Mouse (Mus musculus) heart, adult 9 months (tissue): Measurements from ENCODE around the gene Fndc11.
"Not testable (repeated sequence)": the region's sequence is repeated elsewhere in the genome, so short reads cannot be mapped to it uniquely, and the experiment has no call there.

Experiments
- DNase-seq, 2 experiments: peaks; one replicate each; pipeline ENCODE4 v3.0.0; 2022; ENCODE audit warnings: low spot score in 2 of 2

Fndc11 gene

DNA sequence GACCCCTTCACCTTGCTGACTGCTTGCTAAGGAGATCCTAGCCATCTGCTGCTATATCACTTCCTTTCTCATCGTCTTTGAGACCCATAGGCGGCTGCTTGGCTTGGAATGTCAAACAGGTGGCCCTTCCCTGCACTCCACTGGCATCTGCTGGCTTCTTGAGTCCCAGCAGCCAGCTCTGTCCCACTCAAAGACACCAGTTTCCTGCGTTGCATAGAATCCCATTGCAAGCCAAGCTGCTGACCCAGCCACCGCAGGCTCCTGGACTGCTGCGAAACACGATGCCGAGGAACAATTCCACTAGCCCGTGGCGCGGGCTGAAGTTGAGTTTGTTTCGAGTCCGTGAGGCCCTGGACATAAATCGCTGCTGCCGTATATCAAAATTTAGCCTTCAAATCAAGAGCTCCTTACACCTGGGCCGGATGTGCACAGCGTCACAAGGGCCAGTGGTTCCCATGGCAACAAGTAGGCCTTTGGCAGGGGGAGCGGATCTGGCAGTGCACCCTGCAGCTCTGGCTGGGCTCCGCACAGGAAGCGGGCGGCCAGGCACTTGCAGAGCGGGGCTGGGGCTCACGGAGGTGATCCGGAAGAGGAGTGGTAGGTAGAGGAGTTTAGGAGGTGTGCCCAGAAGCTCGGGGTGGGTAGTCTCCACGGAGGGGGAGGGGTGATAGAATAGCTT lies at the start of gene Fndc11:
TSS of gene Fndc11 (plus strand) at position 476 of the 679 bp plus-strand sequence.
- DNase-seq = peak; percentile 77 to 81

DNA sequence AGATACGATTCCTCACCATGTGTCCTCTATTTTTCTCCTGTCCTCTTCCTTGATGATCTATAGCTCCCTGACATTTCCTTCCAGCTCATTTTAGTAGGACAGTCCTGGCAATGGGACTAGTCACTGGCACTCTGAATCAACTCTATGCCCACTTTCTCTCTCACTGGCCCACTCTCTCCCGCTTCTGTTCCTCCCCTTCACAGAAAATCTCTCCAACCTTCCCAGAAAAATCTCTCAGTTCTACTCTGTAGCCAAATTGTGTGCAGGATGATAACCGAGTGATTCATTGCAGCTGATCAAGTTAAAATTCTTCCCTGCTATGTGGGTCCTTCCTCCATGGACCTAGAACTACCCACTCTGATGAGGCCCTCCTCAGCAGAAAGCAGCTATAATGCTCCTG lies 45.2 kb upstream of the Fndc11 start:
- no peak for DNase-seq

DNA sequence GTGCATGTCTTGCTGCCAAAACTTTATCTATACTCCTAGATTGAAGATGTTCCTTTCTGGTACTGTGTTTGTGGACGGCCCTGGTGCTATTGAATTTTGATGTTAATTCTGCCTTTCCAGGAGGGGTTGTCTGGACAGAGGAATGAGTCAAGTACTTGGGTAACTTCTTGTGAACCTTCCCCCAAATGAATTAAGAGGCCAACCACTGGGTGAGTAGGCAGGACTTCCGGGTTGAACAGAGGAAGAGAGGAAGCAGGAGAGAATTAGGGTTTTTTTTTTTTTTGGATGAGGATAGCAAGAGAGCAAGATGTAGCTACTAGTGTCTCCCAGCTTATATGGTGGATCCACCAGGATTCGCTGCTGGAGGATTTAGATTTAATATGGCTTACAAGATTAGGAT lies 41.8 kb upstream of the Fndc11 start:
- DNase-seq = no peak

DNA sequence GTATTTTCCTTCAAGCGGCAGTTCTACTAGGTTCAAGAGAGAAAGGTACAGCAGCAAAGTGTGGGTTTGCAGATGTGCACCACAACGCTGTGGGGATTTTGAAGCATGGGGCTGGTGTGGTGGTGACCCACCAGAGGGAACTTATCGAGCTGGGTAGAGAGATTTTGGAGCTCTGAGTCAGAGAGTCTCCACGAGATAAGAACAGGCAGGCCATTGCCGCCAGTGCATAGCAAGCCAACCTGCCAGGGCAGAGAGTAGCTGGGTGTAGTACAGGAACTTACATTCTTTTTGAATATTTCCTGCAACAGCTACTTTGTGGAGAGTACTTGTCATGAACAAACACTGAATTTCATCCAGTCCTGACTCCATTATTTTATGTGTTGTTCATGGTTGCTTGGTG lies 41.3 kb upstream of the Fndc11 start:
- no peak for DNase-seq

DNA sequence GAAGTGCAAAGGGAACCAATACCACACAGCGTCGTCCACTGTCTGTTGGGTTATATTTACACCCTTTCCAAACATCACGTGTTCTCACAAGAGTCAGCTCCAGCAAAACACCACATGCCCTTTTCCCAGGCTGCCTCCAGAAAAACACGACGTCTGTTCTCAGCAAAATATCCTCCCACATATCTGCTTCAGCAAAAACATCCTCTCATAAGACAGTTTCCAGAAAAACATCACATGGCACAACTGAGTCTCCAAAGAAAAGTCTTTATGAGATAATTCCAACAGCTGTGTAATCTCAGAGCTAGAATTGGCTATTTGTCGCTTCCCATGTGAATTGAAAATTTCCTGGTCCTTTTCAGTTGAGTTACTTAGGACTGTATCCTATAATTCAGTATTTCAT lies 38.9 kb upstream of the Fndc11 start:
- peak; percentile 53 to 56 for DNase-seq

DNA sequence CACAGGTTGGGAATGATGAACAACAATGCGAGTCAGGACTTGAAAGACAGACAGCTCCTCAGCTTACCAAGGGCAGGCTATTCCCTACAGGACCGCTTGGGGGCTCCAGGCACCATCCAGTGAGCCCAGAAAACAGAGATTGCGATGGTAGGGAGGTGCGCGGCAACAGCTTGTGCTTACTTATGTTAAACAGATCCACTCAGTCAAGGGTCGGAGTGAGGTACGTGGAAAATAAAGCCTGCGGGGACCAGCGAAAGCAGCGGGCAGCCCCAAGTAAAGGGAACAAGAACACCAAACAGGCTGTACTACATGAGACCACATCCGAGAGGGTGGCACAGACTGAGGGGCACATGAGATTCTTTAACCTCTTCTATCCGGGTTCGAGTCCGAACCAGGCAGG lies 33.2 kb upstream of the Fndc11 start:
- peak; percentile 79 to 88 for DNase-seq

DNA sequence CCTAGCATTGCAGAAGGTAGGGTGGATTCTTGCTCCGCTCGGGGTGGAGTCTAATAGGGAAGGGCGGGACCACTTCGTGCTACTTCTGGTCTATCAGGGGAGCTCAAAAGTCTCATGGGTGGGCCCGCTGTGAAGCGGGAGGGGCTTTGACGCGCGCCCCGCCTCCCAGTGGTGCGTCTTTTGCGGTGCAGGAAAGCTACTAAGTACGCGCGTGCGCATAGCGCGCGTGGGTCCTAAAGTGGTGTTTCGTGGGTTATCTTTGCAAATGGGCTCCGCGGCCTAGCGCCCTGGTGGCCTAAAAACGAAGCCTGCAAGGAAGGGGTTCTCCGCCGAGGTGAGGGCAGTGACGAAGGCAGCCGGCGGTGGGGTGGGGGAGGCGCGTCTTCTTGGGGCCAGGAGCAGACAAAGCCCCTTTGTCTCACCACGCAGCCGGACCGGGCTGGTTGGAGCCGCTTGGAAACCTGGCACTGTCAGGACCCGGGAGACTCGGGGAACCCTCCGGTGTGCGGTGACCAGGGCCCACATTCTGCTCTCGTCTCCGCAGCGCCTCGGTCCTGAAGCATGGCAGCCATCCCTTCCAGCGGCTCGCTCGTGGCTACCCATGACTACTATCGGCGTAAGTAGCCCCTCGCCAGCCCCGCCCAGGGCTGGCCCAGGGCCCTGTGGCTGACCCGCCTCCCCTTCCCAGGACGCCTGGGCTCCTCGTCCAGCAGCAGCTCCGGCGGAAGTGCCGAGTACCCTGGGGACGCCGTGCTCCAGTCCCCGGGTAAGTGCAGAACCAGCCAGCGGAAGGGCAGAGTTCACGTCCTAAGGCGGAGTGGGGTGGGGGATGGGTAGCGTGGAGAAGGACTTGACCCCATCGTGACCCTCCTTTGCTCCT lies 32.5 kb upstream of the Fndc11 start, which contains the start of gene Ppdpf:
TSS of gene Ppdpf (plus strand) at position 127 of the 880 bp plus-strand sequence.
- peak; percentile 95 to 97 for DNase-seq

DNA sequence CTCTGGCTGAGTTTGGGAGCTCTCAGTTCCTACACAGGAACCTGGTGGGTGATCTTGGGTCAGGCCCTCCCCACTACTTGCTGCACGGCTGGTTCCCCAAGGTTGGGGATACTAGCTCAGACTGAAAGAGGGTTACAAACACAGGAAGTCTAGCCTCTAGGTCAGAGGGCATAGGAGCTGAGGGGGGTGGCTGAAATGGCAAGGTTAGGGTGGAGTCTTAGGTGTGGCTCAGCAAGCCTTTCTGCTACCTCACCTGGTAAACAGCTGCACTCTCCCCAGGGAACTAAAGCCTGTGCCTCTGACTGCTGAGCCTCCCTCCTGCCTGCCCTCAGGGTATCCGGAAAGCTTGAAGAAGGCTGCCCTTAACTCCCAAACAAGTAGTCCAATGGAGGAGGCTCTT lies 31.1 kb upstream of the Fndc11 start:
- DNase-seq = peak; percentile 26 to 55

DNA sequence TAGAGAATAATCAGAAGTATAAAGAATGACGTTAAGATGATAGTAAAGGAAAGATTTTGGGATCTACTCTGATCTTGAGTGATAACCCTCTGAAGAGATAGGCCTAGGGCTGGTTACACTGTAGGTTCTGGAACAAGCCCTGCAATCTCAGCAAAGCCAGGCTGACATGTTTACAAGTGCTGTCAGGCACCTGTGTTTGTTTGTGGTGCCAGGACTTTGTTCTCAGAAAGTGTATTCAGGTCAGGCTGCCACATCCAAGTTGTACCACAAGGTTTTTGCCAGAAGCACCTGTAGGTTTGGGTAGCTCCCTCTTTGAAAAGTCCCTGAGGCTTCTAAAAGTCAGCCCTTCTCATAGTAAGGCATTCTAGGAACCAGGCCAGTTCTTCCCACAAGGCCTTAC lies 30.5 kb upstream of the Fndc11 start:
- DNase-seq = no peak

DNA sequence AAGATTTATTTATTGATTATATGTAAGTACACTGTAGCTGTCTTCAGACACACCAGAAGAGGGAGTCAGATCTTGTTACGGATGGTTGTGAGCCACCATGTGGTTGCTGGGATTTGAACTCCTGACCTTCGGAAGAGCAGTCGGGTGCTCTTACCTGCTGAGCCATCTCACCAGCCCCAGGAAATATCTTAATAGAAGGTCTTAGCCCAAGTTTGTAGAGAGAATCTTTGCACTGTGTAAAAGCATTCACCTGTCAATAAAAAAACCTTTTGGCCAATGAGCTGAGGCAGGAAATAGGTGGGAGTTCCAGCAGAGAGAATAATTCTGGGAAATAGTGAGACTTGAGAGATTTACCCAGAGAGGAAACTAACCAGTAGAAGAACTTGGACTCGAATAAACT lies 28.4 kb upstream of the Fndc11 start:
- DNase-seq = not testable (repeated sequence)

DNA sequence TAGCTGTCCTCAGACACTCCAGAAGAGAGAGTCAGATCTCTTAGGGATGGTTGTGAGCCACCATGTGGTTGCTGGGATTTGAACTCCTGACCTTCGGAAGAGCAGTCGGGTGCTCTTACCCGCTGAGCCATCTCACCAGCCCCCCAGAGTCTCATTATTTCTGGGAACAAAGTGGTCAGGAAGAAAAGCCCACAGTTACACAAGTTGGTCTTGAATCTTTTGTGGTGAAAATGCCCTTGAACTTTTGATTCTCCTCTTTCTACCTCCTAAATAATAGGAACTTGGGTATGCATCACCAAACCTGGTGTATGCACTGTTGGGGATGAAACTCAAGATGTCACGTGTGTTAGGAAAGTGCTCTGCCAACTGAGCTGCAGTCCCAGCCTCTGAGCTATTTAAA lies 27.9 kb upstream of the Fndc11 start:
- DNase-seq = no peak

DNA sequence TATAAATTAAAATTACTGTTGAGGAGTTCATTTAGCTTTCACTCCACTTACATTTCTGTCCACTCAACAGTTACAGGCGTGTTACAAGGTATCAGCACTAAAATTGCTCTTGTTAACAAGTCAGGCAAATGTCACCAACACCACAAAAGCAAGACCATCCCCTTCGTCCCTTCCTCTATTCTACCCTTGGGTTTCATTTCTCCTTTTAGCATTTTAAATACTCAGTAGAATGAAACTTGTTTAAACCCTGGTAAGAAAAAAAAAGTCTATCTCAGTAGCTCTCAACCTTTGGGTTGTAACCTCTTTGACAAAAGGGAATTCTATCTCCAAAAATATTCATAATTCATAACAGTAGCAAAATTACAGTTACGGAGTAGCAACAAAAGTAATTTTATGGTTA lies 26.8 kb upstream of the Fndc11 start:
- DNase-seq = no peak

DNA sequence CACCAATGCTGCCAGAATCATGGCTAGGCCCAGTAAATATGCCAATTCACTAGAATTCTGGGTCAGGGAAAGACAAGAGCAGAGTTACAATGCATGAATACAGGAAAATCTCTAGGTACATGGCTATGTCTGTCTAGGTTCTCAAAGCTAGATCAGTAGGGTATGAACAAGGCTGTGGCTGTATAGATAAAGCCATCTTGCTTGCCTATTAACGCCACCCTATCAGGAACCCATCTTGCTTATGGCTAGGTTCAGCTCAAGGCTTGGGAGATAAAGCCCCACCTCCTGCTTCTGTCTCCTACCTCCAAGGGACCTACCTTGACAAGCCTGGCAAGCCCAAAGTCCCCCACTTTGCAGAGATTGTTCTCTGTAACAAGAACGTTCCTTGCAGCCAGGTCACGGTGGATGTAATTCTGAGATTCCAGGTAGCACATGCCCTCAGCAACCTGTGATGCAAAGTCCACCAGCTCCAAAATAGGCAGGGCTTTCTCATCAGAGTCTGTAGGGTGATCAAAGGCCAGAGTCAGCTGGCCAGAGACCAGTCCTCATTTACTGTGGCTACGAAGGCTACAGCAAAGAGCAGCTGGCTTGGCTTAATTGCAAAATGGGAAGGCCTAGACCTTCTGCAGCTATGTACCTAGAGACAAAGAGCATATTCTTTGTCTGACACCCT lies 23.0 kb upstream of the Fndc11 start:
- DNase-seq = no peak

DNA sequence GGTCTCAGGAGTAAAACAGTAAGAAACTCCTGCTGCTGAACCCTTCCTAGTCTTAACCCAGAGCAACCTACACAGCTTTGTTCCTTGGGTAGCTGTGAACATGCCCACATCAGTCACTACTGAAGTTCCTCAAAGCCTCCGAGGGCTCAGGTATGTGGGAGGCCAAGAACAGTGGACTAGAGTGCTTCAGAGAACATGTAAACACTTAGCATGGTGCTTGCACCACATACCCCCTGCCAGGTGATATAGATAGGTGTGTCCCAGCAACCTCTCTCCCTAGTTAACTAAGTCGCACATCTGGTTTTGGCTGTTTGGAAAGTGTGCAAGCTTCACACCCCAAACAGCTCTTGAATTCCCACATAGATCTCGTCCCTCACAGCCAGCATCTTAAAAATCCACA lies 18.2 kb upstream of the Fndc11 start:
- no peak for DNase-seq

DNA sequence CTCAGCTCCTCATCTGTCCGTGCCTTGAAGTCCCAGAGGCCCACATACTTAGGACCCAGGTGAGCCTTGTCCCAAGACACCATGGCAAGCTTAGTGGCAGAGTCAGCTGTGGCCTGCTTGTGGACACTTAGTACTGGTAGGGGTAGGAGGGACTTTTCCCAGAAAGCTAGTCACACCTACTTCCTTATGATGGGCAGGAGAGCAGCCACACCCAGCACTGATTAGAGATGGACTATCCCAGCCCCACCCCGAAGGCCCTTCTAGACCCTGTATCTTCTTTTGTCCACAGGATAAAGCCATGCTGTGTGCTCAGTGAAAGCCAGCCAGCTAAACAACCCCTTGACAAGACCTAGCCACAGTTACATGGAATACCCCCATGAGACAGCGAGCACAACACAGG lies 17.4 kb upstream of the Fndc11 start, which contains the start of gene Ptk6:
TSS of gene Ptk6 (minus strand) at position 368 of the 400 bp plus-strand sequence.
- DNase-seq = no peak

DNA sequence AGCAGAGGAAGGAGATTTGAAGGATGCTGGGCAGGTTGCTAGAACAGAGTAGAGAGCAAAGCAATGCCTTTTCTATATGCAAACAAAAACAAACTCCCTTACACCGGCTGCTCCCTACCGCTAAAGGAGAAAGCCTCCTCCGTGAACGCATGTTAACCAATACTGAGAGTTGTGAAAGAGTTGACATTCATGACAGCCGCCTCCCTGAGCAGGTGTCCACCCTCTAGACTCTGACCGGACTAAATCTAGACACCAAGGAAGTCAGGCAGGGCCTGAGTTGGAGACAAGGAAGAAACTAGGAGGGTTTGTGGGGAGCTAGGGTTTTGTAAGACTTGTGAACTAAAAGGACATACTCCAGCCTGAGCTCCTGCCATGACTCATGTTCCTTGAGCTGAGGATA lies 16.9 kb upstream of the Fndc11 start:
- DNase-seq = no peak

DNA sequence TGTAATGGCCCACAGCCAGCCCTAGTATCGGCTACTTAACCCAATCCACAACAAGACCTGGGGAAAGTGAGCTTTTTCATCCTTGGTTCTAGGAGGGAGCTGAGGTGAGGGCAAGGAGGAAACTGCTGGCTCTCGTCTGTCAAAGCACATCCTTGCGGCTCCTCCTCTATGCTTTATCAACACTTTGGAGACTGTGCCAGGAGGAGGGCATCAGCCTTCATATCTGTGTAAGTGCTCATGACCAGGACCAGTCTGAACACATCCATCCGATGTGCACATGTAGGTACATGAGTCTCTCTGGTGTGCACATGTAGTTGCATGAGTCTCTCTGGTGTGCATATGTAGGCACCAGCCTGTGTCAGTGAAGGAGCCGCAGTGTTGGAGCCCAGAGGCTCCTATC lies 14.1 kb upstream of the Fndc11 start:
- no peak for DNase-seq

DNA sequence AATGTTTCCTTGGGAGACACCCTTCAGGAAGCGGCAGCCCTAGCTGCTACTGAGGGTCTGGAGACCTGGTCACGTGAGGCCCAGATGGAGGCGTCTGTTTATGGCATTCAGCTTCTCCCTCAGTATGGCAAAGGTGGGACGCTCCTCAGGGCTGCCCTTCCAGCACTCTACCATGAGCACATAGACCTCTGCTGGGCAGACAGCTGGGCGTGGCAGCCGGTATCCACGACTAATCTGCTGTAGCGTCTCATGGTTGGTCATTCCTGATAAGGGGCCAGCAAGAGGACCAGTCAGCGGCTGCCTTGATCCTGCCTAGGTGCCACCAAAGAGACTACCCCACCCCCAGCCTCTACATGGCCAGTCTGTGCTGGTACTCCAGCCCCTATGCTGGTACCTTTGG lies 13.7 kb upstream of the Fndc11 start:
- no peak for DNase-seq

DNA sequence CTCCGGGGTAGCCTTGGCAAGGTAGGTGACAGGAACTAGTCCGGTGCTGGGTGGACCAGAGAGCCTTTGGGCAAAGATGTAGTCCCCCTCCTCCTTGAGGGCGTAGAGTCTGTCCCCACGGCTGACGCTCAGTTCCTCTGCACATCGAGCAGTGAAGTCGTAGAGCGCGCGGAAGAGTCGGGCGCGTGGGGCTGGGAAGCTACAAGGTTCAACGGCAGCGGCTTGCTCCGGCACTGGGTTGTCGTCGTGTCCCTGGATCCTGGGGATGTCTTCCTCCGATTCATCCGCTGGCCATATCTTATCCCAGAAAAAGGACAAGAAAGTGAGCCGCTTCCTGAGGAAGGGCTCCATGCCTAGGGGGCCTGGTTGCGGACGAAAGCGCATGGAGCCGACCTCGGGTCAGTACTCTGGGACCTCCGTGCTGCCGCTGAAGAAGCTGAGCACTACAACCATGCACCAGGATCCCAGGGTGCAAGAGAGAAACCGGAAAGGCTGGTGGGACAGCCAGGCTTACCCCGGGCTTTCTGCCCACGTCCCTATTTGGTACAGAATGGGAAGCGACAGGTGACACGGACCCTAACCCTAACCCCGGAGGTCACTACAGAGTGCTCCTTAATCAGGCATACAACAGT lies 7.3 kb upstream of the Fndc11 start:
- no peak for DNase-seq

DNA sequence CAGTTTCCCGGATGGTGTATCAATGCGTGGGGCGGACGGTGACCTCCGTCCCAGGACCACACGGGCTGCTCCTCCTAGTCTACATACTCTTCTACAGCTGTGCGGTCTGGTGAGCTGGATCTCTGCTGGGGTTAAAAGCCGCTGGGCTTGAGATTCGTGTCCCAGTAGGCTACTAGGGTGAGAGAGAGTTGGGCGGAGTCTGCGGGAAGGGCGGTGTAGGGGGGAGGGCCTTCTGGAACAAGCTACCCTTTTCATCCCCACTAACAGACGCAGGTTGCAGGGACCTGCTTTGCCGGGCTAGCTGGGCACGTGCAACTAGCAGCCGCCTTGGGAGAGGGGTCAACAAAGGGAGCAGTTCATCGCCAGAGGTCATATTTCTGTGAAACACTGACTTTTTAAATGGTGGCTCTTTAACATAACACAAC lies 6.8 kb upstream of the Fndc11 start, which contains the start of gene Srms:
TSS of gene Srms (minus strand) at position 165 of the 425 bp plus-strand sequence.
- peak; percentile 22 to 37 for DNase-seq

DNA sequence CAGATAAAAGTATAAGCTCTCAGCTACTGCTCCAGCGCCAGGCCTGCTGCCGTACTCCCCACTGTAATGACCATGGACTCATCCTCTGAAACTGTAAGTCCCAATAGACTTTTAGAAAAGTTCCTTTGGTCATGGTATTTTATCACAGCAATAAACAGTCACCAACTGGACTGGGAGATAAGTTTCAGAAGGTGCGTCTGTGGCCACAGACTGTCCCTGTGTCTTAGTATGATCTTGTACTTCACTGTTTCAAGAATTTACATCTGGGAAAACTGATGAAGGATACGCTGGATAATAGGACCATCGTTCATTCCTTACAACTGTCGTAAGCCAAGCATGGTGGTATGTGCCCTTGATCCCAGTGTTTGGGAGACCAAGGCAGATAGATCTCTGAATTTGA lies 3.8 kb upstream of the Fndc11 start:
- DNase-seq = no peak
